Mouse (Mus musculus): ENCODE data around the gene Hdac7. TPM values are rescaled to one million over a fixed set of nuclear protein-coding genes. Genes with fewer than 3 reads are reported as not detected.

Hdac7 gene
- polyA plus RNA-seq, 1 experiment from 2014 or later, result 34.1 TPM

DNA sequence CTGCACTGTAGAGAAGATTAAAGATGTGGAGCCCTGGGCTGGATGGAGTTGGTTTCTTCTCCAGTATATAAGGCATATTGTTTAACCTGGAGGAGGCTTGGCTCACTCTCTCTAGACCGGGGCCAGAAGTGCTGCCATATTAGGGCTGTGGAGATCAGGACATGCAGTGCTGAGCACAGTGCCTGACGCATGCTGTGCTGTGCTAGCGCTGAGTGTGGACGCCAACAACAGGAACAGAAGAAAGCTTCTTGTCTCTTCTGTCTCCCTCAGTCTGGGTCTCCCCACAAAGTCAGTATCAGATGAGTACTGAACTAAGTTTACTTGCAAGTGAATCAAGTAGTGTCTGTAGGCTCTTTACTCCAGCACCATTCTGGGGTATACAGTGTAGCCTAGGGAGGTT, 4.8 kb downstream of the Hdac7 start:
- 79% methylated on average over 4 of the region's 4 CpGs for WGBS
- Histone ChIP-seq H3K4me3 (ENCODE audit: low read length) (no peak overlapping the region), H3K9me3 (ENCODE audit: control insufficient read depth, low read length) (no peaks in the 10 kb centered on the region), H3K4me1 (ENCODE audit: control insufficient read depth, insufficient read depth, low read length) (peaks cover 38% of the 10 kb centered on the region), H3K4me2 (replicated peaks; ENCODE audit: low read depth, low read length) (no peak overlapping the region), H3K27me3 (ENCODE audit: control insufficient read depth, insufficient read depth, low read length) (no peaks in the 10 kb centered on the region), H3K36me3 (ENCODE audit: control insufficient read depth, insufficient read depth, low read length) (no peaks in the 10 kb centered on the region), H3K27ac (ENCODE audit: low read depth, low read length) (peak overlapping the region; percentile 6; the same call in 1 of the 2 replicates), H3K9ac (ENCODE audit: low read depth, low read length) (no peak overlapping the region)
- ATAC-seq (ENCODE audit: low FRiP score, low TSS enrichment), result no peak

DNA sequence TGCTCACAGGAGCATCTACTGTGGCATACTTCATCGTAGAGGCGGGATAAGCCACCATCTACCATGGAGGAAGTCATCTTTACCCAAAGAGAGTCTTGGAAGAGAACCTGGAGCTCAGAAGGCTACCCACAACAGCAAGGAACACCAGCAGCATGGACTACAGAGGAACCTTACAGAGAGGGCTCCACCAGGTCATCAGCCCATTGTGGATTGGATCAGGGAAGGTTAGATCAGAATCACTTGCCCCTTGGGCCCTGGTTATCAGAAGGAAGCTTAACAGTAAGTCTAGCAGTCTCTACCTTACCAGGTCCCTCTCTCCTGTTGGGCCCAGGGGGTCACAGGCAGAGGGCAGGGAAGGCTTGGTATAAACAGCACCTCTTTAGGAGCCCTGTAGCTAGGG, 5.3 kb downstream of the Hdac7 start:
- Histone ChIP-seq H3K4me2 (replicated peaks; ENCODE audit: low read depth, low read length) (no peak overlapping the region), H3K4me3 (ENCODE audit: low read length) (no peak overlapping the region), H3K9me3 (ENCODE audit: control insufficient read depth, low read length) (no peaks in the 10 kb centered on the region), H3K27me3 (ENCODE audit: control insufficient read depth, insufficient read depth, low read length) (no peaks in the 10 kb centered on the region), H3K36me3 (ENCODE audit: control insufficient read depth, insufficient read depth, low read length) (no peaks in the 10 kb centered on the region), H3K27ac (ENCODE audit: low read depth, low read length) (no peak overlapping the region), H3K9ac (ENCODE audit: low read depth, low read length) (no peak overlapping the region), H3K4me1 (ENCODE audit: control insufficient read depth, insufficient read depth, low read length) (peaks cover 38% of the 10 kb centered on the region)
- 93% methylated on average over 2 of the region's 2 CpGs for WGBS
- no peak for ATAC-seq (ENCODE audit: low FRiP score, low TSS enrichment)

DNA sequence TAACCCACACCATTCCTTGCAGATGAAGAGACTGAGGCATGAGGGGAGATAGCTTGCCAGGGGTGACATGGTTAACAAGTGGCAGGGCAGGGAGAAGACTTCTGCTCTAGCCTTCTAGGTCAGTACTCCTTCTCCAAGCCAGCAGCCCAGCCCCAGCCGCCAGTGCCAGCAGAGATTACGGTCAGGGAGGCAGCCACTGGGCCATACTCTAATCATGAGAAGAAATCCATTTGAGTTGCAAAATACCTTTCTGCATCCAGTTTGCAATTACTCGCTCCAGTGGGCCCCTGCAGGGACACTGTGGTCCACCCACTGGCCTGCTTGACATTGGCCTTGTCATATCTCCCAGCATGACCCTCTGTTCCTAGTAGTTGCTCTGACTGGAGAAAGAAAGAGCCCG, 5.9 kb downstream of the Hdac7 start:
- no peak overlapping the region for H3K4me2 ChIP-seq (replicated peaks; ENCODE audit: low read depth, low read length)
- peak overlapping the region; percentile 57; the same call in 1 of the 2 replicates for H3K27ac ChIP-seq (ENCODE audit: low read depth, low read length)
- ATAC-seq (ENCODE audit: low FRiP score, low TSS enrichment), result no peak
- H3K9me3 ChIP-seq (ENCODE audit: control insufficient read depth, low read length), result no peaks in the 10 kb centered on the region
- H3K36me3 ChIP-seq (ENCODE audit: control insufficient read depth, insufficient read depth, low read length), result no peaks in the 10 kb centered on the region
- H3K4me3 ChIP-seq (ENCODE audit: low read length), result no peak overlapping the region
- H3K9ac ChIP-seq (ENCODE audit: low read depth, low read length), result no peak overlapping the region
- H3K4me1 ChIP-seq (ENCODE audit: control insufficient read depth, insufficient read depth, low read length), result peaks cover 40% of the 10 kb centered on the region
- WGBS, result 66% methylated on average over 4 of the region's 4 CpGs
- H3K27me3 ChIP-seq (ENCODE audit: control insufficient read depth, insufficient read depth, low read length), result no peaks in the 10 kb centered on the region

DNA sequence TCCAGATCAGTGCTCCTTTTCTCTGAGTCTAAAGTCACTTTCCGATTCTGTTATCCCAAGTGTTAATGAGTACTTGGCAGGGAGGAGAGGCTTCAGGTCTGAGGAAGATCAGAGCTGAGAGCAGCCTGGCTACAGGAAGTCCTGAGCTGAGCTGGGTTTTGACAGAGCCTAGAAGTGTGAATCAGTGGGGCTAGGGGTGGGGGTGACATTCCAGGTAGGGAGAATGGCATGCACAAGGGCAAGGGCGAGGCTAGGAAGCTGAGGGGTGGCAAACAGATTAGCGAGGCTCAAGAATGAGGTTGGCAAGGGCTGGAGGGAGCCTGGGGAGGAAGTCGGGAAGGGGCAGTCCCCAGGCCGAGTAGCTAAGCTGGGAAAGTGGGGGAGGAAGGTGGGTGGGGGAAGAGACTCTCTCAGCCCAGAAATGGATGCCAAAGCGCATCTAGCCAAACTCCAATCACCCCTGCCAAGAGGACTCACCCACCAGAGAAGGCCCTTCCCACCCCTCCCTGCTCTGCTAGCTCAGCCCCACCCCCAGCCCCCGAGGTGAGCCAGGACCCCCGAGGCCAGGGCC, 6.7 kb downstream of the Hdac7 start:
- no peaks in the 10 kb centered on the region for H3K9me3 ChIP-seq (ENCODE audit: control insufficient read depth, low read length)
- no peaks in the 10 kb centered on the region for H3K36me3 ChIP-seq (ENCODE audit: control insufficient read depth, insufficient read depth, low read length)
- H3K9ac ChIP-seq (ENCODE audit: low read depth, low read length), result no peak overlapping the region
- ATAC-seq (ENCODE audit: low FRiP score, low TSS enrichment), result no peak
- H3K27ac ChIP-seq (ENCODE audit: low read depth, low read length), result peak overlapping the region; percentile 15; the same call in 1 of the 2 replicates
- H3K27me3 ChIP-seq (ENCODE audit: control insufficient read depth, insufficient read depth, low read length), result no peaks in the 10 kb centered on the region
- H3K4me1 ChIP-seq (ENCODE audit: control insufficient read depth, insufficient read depth, low read length), result peaks cover 43% of the 10 kb centered on the region
- no peak overlapping the region for H3K4me3 ChIP-seq (ENCODE audit: low read length)
- H3K4me2 ChIP-seq (replicated peaks; ENCODE audit: low read depth, low read length), result no peak overlapping the region
- 11% methylated on average over 8 of the region's 8 CpGs for WGBS

DNA sequence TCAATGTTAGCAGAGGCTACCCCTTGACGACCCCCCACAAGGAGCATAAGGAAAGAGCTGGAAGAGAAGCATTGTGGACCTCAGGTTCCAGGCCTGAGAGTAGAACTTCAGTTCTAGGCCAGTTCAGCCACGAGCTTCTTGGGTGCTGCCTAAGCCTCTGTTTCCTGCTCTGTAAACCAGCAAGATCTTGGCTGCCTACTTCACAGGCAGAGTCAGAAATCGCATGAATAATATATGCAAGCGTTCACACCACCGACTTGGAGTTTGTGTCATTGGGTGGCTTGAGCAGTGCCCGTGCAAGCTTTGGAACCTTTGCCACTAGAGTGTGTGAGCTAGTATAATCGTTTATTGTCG, 7.4 kb downstream of the Hdac7 start:
- H3K4me2 ChIP-seq (replicated peaks; ENCODE audit: low read depth, low read length), result no peak overlapping the region
- no peak overlapping the region for H3K27ac ChIP-seq (ENCODE audit: low read depth, low read length)
- 61% methylated on average over 8 of the region's 8 CpGs for WGBS
- H3K4me3 ChIP-seq (ENCODE audit: low read length), result no peak overlapping the region
- no peaks in the 10 kb centered on the region for H3K9me3 ChIP-seq (ENCODE audit: control insufficient read depth, low read length)
- no peak overlapping the region for H3K9ac ChIP-seq (ENCODE audit: low read depth, low read length)
- H3K4me1 ChIP-seq (ENCODE audit: control insufficient read depth, insufficient read depth, low read length), result peaks cover 50% of the 10 kb centered on the region
- no peak for ATAC-seq (ENCODE audit: low FRiP score, low TSS enrichment)
- no peaks in the 10 kb centered on the region for H3K36me3 ChIP-seq (ENCODE audit: control insufficient read depth, insufficient read depth, low read length)
- no peaks in the 10 kb centered on the region for H3K27me3 ChIP-seq (ENCODE audit: control insufficient read depth, insufficient read depth, low read length)

GRCm38 (mm10) chr15:97836153-97836893, 8.0 kb downstream of the Hdac7 start:
- no peak overlapping the region for H3K9ac ChIP-seq (ENCODE audit: low read depth, low read length)
- ATAC-seq (ENCODE audit: low FRiP score, low TSS enrichment), result no peak
- H3K27ac ChIP-seq (ENCODE audit: low read depth, low read length), result no peak overlapping the region
- H3K4me1 ChIP-seq (ENCODE audit: control insufficient read depth, insufficient read depth, low read length), result peaks cover 52% of the 10 kb centered on the region
- 43% methylated on average over 17 of the region's 17 CpGs for WGBS
- H3K27me3 ChIP-seq (ENCODE audit: control insufficient read depth, insufficient read depth, low read length), result no peaks in the 10 kb centered on the region
- no peak overlapping the region for H3K4me3 ChIP-seq (ENCODE audit: low read length)
- no peaks in the 10 kb centered on the region for H3K36me3 ChIP-seq (ENCODE audit: control insufficient read depth, insufficient read depth, low read length)
- no peaks in the 10 kb centered on the region for H3K9me3 ChIP-seq (ENCODE audit: control insufficient read depth, low read length)
- no peak overlapping the region for H3K4me2 ChIP-seq (replicated peaks; ENCODE audit: low read depth, low read length)

DNA sequence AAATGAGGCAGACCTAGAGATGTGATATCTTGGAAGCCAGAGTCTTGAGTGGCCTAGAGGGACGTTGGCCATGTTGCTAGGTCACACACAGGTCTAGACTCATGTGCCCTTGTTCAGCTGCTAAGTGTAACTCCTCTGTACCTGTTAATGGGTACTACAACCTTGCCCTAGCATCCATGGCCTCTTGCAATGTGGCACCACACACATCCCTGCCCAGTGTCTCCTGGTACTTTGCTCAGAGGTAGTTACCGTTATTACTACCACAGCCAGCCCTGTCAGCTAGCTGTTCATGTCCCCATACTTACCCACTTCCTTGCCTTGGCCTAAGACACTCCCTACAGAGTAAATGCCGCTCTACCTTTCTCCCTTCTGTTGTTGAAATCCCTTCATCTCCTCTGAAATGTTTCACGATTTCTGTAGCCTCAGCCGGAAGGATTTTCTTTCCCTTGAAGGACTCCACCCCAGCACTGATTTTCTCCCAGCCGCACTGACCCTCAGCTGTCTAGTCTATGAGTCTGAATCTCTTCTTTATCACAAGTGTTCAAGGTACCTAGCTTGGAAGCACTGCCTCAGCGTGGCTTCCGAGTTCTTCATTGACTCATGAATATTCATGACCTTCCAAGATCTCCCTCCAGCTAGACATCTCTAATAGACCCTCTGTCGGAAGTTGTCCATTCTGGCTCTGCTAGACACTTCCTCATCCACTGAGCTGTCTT, 11.4 kb downstream of the Hdac7 start:
- Histone ChIP-seq H3K27ac (ENCODE audit: low read depth, low read length) (peak overlapping the region; percentile 96; the same call in 1 of the 2 replicates), H3K9ac (ENCODE audit: low read depth, low read length) (no peak overlapping the region), H3K4me3 (ENCODE audit: low read length) (no peak overlapping the region), H3K9me3 (ENCODE audit: control insufficient read depth, low read length) (no peaks in the 10 kb centered on the region), H3K4me1 (ENCODE audit: control insufficient read depth, insufficient read depth, low read length) (peaks cover 54% of the 10 kb centered on the region), H3K27me3 (ENCODE audit: control insufficient read depth, insufficient read depth, low read length) (no peaks in the 10 kb centered on the region; the same call in 1 of the 2 replicates), H3K36me3 (ENCODE audit: control insufficient read depth, insufficient read depth, low read length) (no peaks in the 10 kb centered on the region), H3K4me2 (replicated peaks; ENCODE audit: low read depth, low read length) (no peak overlapping the region)
- ATAC-seq (ENCODE audit: low FRiP score, low TSS enrichment), result no peak
- WGBS, result 50% methylated on average over 9 of the region's 9 CpGs

DNA sequence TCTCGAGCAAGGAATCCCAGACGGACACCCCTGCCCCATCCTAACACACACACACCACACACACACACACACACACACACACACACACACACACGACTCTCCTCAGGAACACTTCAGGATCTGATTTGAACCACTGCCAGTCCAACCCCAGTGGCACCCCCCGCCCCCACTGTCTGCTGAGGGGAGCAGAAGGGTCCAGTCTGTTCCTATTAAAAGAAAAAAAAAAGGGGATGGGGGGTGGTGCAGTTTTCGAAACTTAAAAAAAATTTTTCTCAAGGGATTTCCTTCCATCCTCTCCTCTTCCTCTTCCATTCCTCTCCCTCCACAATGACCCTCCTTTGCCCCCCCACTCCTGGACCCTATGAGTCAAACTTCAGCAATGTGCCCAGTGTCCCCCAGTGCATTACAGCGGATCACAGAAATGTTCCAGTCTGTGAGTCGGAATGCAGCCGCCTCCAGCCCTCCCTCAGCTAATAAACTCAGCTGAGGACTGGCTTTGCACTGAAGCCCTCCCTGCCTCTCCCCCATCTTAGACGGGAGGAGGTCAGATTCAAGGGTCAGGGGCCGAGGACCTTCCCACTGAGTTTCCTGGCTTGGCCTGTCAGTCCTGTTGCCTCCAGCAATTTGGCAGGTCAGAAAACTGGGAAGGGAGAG, 12.2 kb downstream of the Hdac7 start:
- peak overlapping the region; percentile 98 for H3K9ac ChIP-seq (ENCODE audit: low read depth, low read length)
- WGBS, result 3% methylated on average over 10 of the region's 10 CpGs
- peak overlapping the region; percentile 84 for H3K4me2 ChIP-seq (replicated peaks; ENCODE audit: low read depth, low read length)
- peak overlapping the region; percentile 89 for H3K4me3 ChIP-seq (ENCODE audit: low read length)
- no peaks in the 10 kb centered on the region for H3K9me3 ChIP-seq (ENCODE audit: control insufficient read depth, low read length)
- H3K27ac ChIP-seq (ENCODE audit: low read depth, low read length), result peak overlapping the region; percentile 96
- no peaks in the 10 kb centered on the region; the same call in 1 of the 2 replicates for H3K27me3 ChIP-seq (ENCODE audit: control insufficient read depth, insufficient read depth, low read length)
- H3K4me1 ChIP-seq (ENCODE audit: control insufficient read depth, insufficient read depth, low read length), result peaks cover 46% of the 10 kb centered on the region
- peak; percentile 63 for ATAC-seq (ENCODE audit: low FRiP score, low TSS enrichment)
- no peaks in the 10 kb centered on the region for H3K36me3 ChIP-seq (ENCODE audit: control insufficient read depth, insufficient read depth, low read length)

All from kidney, embryonic 14.5 days (tissue).